Mouse (Mus musculus) skeletal muscle tissue, postnatal 0 days (tissue): ENCODE results near the gene Anxa9. TPM values are rescaled to one million over a fixed set of nuclear protein-coding genes. Genes with fewer than 3 reads are reported as not detected.

Experiments
- polyA plus RNA-seq: library from polyadenylated mRNA; unstranded; fragments of >200 nt; fragmentation: Nextera tagmentation; extraction: Ambion mirVana; gene quantifications from 2 replicates; pipeline ENCODE4 v1.2.1, GENCODE M21; 2015

Anxa9 gene
- 0.45 and 1.9 TPM in 2 replicates for polyA plus RNA-seq

GRCm38 (mm10) chr3:95307100-95307499, at the start of gene Anxa9:
Gene Anxa9 (minus strand): TSS chr3:95307176.

GRCm38 (mm10) chr3:95314486-95315093, 7.6 kb upstream of the Anxa9 start, which contains the start of gene Cers2:
Gene Cers2 (plus strand): TSS chr3:95314791.

GRCm38 (mm10) chr3:95281216-95282126, 25.5 kb downstream of the Anxa9 start, which contains the start of the genes Mindy1 and Prune1:
Gene Mindy1 (plus strand): TSS chr3:95281345.
Gene Prune1 (minus strand): TSS chr3:95282076.

GRCm38 (mm10) chr3:95250783-95251424, 56.1 kb downstream of the Anxa9 start, which contains the start of gene Bnipl:
Gene Bnipl (minus strand): TSS chr3:95251193.

Other genes with a start within 250 kb of the Anxa9 start
- gene Pip5k1a, start 200.2 kb downstream of the Anxa9 start, polyA plus RNA-seq: 11.1 and 11.3 TPM in 2 replicates
- 70.5 and 72.7 TPM in 2 replicates for gene Vps72, start 196.2 kb downstream of the Anxa9 start, polyA plus RNA-seq
- gene Tmod4, start 182.7 kb downstream of the Anxa9 start, polyA plus RNA-seq: 226 and 267 TPM in 2 replicates
- gene Scnm1, start 173.2 kb downstream of the Anxa9 start, polyA plus RNA-seq: 61.6 and 62.7 TPM in 2 replicates
- 11.3 and 11.4 TPM in 2 replicates for gene Lysmd1, start 173.1 kb downstream of the Anxa9 start, polyA plus RNA-seq
- 6.2 and 9.2 TPM in 2 replicates for gene Tnfaip8l2, start 164.8 kb downstream of the Anxa9 start, polyA plus RNA-seq
- 13.3 and 17.6 TPM in 2 replicates for gene Sema6c, start 146.7 kb downstream of the Anxa9 start, polyA plus RNA-seq
- 3.7 and 4.0 TPM in 2 replicates for gene Gabpb2, start 89.3 kb downstream of the Anxa9 start, polyA plus RNA-seq
- 42.7 and 52.8 TPM in 2 replicates for gene Cdc42se1, start 78.4 kb downstream of the Anxa9 start, polyA plus RNA-seq
- 19.1 and 23.1 TPM in 2 replicates for gene Mllt11, start 75.0 kb downstream of the Anxa9 start, polyA plus RNA-seq
- 0.13 and 0.23 TPM in 2 replicates for gene Gm128, start 65.6 kb downstream of the Anxa9 start, polyA plus RNA-seq
- 0.68 TPM in 1 of 2 replicates, not detected in the other for gene Bnipl, start 56.0 kb downstream of the Anxa9 start, polyA plus RNA-seq
- 29.2 and 32.7 TPM in 2 replicates for gene Mindy1, start 25.8 kb downstream of the Anxa9 start, polyA plus RNA-seq
- gene Prune1, start 25.1 kb downstream of the Anxa9 start, polyA plus RNA-seq: 68.2 and 79.3 TPM in 2 replicates
- gene Cers2, start 7.6 kb upstream of the Anxa9 start, polyA plus RNA-seq: 62.6 and 73.1 TPM in 2 replicates
- 9.6 and 10.0 TPM in 2 replicates for gene Setdb1, start 50.0 kb upstream of the Anxa9 start, polyA plus RNA-seq
- not detected in 2 replicates for gene 4930558C23Rik, start 95.7 kb upstream of the Anxa9 start, polyA plus RNA-seq
- gene Arnt, start 127.2 kb upstream of the Anxa9 start, polyA plus RNA-seq: 19.9 and 21.1 TPM in 2 replicates
- gene Ctsk, start 192.1 kb upstream of the Anxa9 start, polyA plus RNA-seq: 39.3 and 52.6 TPM in 2 replicates
- 17.9 and 18.1 TPM in 2 replicates for gene Ctss, start 219.6 kb upstream of the Anxa9 start, polyA plus RNA-seq